Mouse (Mus musculus): ENCODE measurements at regions not wholly inside any gene's neighbourhood (a gene's known extent, or its start where the extent isn't known, plus 50 kb on each side); places are given as distances from the start of the nearest gene placed in this dataset.

DNA sequence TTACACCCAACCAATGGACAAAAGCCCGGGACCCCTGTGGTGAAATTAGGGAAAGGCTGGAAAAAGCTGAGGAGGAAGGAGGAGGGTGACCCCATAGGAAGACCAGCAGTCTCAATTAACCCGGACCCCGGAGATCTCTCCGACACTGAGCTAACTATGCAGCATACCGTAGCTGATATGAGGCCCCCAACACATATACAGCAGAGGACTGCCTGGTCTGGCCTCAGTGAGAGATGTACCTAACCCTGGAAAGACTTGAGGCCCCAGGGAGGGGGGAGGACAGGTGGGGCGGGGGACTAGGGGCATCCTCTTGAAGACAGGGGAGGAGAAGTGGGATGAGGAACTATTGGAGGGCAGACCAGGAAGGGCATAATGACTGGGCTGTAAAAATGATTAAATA, 69.0 kb upstream of the Usp27x start:
- Histone ChIP-seq H3K27me3 (ENCODE audit: control insufficient read depth, insufficient read depth, low read length, poor library complexity, severe bottlenecking) (no peaks in the 10 kb centered on the region), H3K9ac (ENCODE audit: low read depth, poor library complexity, severe bottlenecking) (no peak overlapping the region), H3K36me3 (ENCODE audit: control insufficient read depth, insufficient read depth, low read length, poor library complexity, severe bottlenecking) (no peaks in the 10 kb centered on the region), H3K27ac (ENCODE audit: insufficient read depth, low read length) (no peak overlapping the region), H3K4me1 (ENCODE audit: control insufficient read depth, insufficient read depth, low read length) (peaks cover 3% of the 10 kb centered on the region), H3K9me3 (replicated peaks; ENCODE audit: control insufficient read depth, insufficient read depth, low read length, poor library complexity, severe bottlenecking) (no peaks in the 10 kb centered on the region), H3K4me3 (ENCODE audit: low read depth, low read length) (no peak overlapping the region)
- TF ChIP-seq CTCF (IDR thresholded peaks at IDR 0.05; ENCODE audit: low read depth, low read length) (no peak), POLR2A (IDR thresholded peaks at IDR 0.05; ENCODE audit: insufficient read depth, low read length) (no peak), EP300 (IDR thresholded peaks at IDR 0.05; ENCODE audit: insufficient read depth, low read depth, low read length) (no peak)

DNA sequence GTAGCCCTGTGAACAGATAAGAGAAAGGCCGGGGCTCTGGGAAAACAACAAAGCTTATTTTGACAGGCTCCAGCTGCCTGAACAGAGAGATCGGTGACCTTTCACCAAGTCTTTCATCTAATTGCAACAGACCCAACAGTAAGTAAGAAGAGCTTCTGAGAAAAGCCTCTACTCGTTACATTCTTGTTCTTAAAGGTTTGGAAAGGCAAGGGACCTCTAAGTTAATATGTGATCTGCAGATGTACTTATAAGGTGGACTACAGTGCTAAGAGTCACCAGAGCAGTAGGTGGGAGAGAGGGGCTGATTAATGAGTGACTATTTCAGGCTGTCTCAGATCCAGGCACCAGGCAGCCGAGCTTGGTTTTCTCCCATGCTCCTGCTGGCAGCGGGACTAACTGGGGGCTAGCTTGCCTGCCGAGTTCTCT, 68.4 kb upstream of the Usp27x start:
- no peaks in the 10 kb centered on the region for H3K36me3 ChIP-seq (ENCODE audit: control insufficient read depth, insufficient read depth, low read length, poor library complexity, severe bottlenecking)
- H3K27ac ChIP-seq (ENCODE audit: insufficient read depth, low read length) = no peak overlapping the region
- no peak overlapping the region for H3K9ac ChIP-seq (ENCODE audit: low read depth, poor library complexity, severe bottlenecking)
- no peak overlapping the region for H3K4me3 ChIP-seq (ENCODE audit: low read depth, low read length)
- peaks cover 3% of the 10 kb centered on the region for H3K4me1 ChIP-seq (ENCODE audit: control insufficient read depth, insufficient read depth, low read length)
- H3K27me3 ChIP-seq (ENCODE audit: control insufficient read depth, insufficient read depth, low read length, poor library complexity, severe bottlenecking) = no peaks in the 10 kb centered on the region
- TF ChIP-seq CTCF (IDR thresholded peaks at IDR 0.05; ENCODE audit: low read depth, low read length) (no peak), EP300 (IDR thresholded peaks at IDR 0.05; ENCODE audit: insufficient read depth, low read depth, low read length) (no peak), POLR2A (IDR thresholded peaks at IDR 0.05; ENCODE audit: insufficient read depth, low read length) (no peak)
- no peaks in the 10 kb centered on the region for H3K9me3 ChIP-seq (replicated peaks; ENCODE audit: control insufficient read depth, insufficient read depth, low read length, poor library complexity, severe bottlenecking)

GRCm38 (mm10) chrX:7435375-7436042, 59.9 kb upstream of the Usp27x start:
- no peak overlapping the region for H3K4me3 ChIP-seq (ENCODE audit: low read depth, low read length)
- no peaks in the 10 kb centered on the region for H3K36me3 ChIP-seq (ENCODE audit: control insufficient read depth, insufficient read depth, low read length, poor library complexity, severe bottlenecking)
- no peak overlapping the region for H3K9ac ChIP-seq (ENCODE audit: low read depth, poor library complexity, severe bottlenecking)
- no peaks in the 10 kb centered on the region for H3K4me1 ChIP-seq (ENCODE audit: control insufficient read depth, insufficient read depth, low read length)
- no peaks in the 10 kb centered on the region for H3K9me3 ChIP-seq (replicated peaks; ENCODE audit: control insufficient read depth, insufficient read depth, low read length, poor library complexity, severe bottlenecking)
- no peak for TF ChIP-seq POLR2A (IDR thresholded peaks at IDR 0.05; ENCODE audit: insufficient read depth, low read length)
- TF ChIP-seq EP300 (IDR thresholded peaks at IDR 0.05; ENCODE audit: insufficient read depth, low read depth, low read length) = no peak
- no peak for TF ChIP-seq CTCF (IDR thresholded peaks at IDR 0.05; ENCODE audit: low read depth, low read length)
- H3K27me3 ChIP-seq (ENCODE audit: control insufficient read depth, insufficient read depth, low read length, poor library complexity, severe bottlenecking) = no peaks in the 10 kb centered on the region
- no peak overlapping the region for H3K27ac ChIP-seq (ENCODE audit: insufficient read depth, low read length)

DNA sequence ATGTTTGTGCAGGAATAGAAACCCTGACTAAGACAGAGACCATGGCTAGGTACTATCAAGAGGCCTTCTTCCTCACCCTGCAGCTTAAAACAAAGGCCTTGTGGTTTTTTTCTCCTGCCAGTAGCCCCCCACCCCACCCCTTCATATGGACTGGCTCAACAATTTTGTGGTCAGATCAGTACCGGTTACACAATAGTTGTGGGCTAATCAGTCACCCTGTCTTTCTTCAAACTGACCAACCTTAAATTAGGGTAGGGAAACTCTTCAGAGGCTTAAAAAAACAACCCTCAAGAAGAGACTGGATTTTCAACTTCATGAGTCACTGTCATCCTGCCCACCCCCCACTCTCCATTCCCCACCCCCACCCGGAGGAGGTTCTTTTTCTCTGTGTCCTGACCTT, 58.6 kb upstream of the Usp27x start:
- Histone ChIP-seq H3K9me3 (replicated peaks; ENCODE audit: control insufficient read depth, insufficient read depth, low read length, poor library complexity, severe bottlenecking) (no peaks in the 10 kb centered on the region), H3K9ac (ENCODE audit: low read depth, poor library complexity, severe bottlenecking) (no peak overlapping the region), H3K4me3 (ENCODE audit: low read depth, low read length) (no peak overlapping the region), H3K27me3 (ENCODE audit: control insufficient read depth, insufficient read depth, low read length, poor library complexity, severe bottlenecking) (no peaks in the 10 kb centered on the region), H3K4me1 (ENCODE audit: control insufficient read depth, insufficient read depth, low read length) (no peaks in the 10 kb centered on the region), H3K27ac (ENCODE audit: insufficient read depth, low read length) (peak overlapping the region; percentile 51; the same call in 1 of the 2 replicates), H3K36me3 (ENCODE audit: control insufficient read depth, insufficient read depth, low read length, poor library complexity, severe bottlenecking) (no peaks in the 10 kb centered on the region)
- no peak for TF ChIP-seq POLR2A (IDR thresholded peaks at IDR 0.05; ENCODE audit: insufficient read depth, low read length)
- TF ChIP-seq CTCF (IDR thresholded peaks at IDR 0.05; ENCODE audit: low read depth, low read length) = no peak
- TF ChIP-seq EP300 (IDR thresholded peaks at IDR 0.05; ENCODE audit: insufficient read depth, low read depth, low read length) = no peak

GRCm38 (mm10) chrX:7430456-7430855, 54.8 kb upstream of the Usp27x start:
- H3K36me3 ChIP-seq (ENCODE audit: control insufficient read depth, insufficient read depth, low read length, poor library complexity, severe bottlenecking) = no peaks in the 10 kb centered on the region
- TF ChIP-seq POLR2A (IDR thresholded peaks at IDR 0.05; ENCODE audit: insufficient read depth, low read length) = no peak
- no peak for TF ChIP-seq EP300 (IDR thresholded peaks at IDR 0.05; ENCODE audit: insufficient read depth, low read depth, low read length)
- TF ChIP-seq CTCF (IDR thresholded peaks at IDR 0.05; ENCODE audit: low read depth, low read length) = no peak
- no peaks in the 10 kb centered on the region for H3K9me3 ChIP-seq (replicated peaks; ENCODE audit: control insufficient read depth, insufficient read depth, low read length, poor library complexity, severe bottlenecking)
- H3K4me1 ChIP-seq (ENCODE audit: control insufficient read depth, insufficient read depth, low read length) = no peaks in the 10 kb centered on the region
- H3K27ac ChIP-seq (ENCODE audit: insufficient read depth, low read length) = peak overlapping the region; percentile 84; the same call in 1 of the 2 replicates
- H3K9ac ChIP-seq (ENCODE audit: low read depth, poor library complexity, severe bottlenecking) = no peak overlapping the region
- no peaks in the 10 kb centered on the region for H3K27me3 ChIP-seq (ENCODE audit: control insufficient read depth, insufficient read depth, low read length, poor library complexity, severe bottlenecking)
- no peak overlapping the region for H3K4me3 ChIP-seq (ENCODE audit: low read depth, low read length)

- no peak overlapping the region for H3K4me3 ChIP-seq (ENCODE audit: low read depth, low read length)
- H3K9me3 ChIP-seq (replicated peaks; ENCODE audit: control insufficient read depth, insufficient read depth, low read length, poor library complexity, severe bottlenecking) = no peaks in the 10 kb centered on the region
- TF ChIP-seq EP300 (IDR thresholded peaks at IDR 0.05; ENCODE audit: insufficient read depth, low read depth, low read length) (peak; percentile 92), CTCF (IDR thresholded peaks at IDR 0.05; ENCODE audit: low read depth, low read length) (no peak), POLR2A (IDR thresholded peaks at IDR 0.05; ENCODE audit: insufficient read depth, low read length) (no peak)
- no peaks in the 10 kb centered on the region for H3K4me1 ChIP-seq (ENCODE audit: control insufficient read depth, insufficient read depth, low read length)
- no peaks in the 10 kb centered on the region for H3K27me3 ChIP-seq (ENCODE audit: control insufficient read depth, insufficient read depth, low read length, poor library complexity, severe bottlenecking)
- no peak overlapping the region for H3K9ac ChIP-seq (ENCODE audit: low read depth, poor library complexity, severe bottlenecking)
- peak overlapping the region; percentile 94 for H3K27ac ChIP-seq (ENCODE audit: insufficient read depth, low read length)
- H3K36me3 ChIP-seq (ENCODE audit: control insufficient read depth, insufficient read depth, low read length, poor library complexity, severe bottlenecking) = no peaks in the 10 kb centered on the region
Observed at GRCm38 (mm10) chrX:7429524-7429865, 53.9 kb upstream of the Usp27x start.

Data from ES-Bruce4 (cell line).